Mouse (Mus musculus) midbrain, embryonic 12.5 days (tissue): ENCODE data around the gene Smg6. TPM values are rescaled to one million over a fixed set of nuclear protein-coding genes. Genes with fewer than 3 reads are reported as not detected.

Experiments used
- ATAC-seq: fragments of 200-750 bp; cut with Nextera tagmentation; 2 replicates; pipeline ENCODE4 v1.8.0; 2017; ENCODE audit warnings: low read depth, moderate TSS enrichment, moderate library complexity; ENCODE audit not compliant: low FRiP score
- H3K27ac ChIP-seq: fragments of 300-500 bp; sonication (generic); replicated peaks from 2 replicates; pipeline ENCODE4 v1.5.1; 2016; ENCODE audit warnings: mild to moderate bottlenecking
- H3K27me3 ChIP-seq: fragments of 300-500 bp; sonication (generic); 2 replicates; pipeline ENCODE4 v1.6.1; 2016; ENCODE audit warnings: mild to moderate bottlenecking
- H3K36me3 ChIP-seq: fragments of 300-500 bp; sonication (generic); 2 replicates; pipeline ENCODE4 v1.6.1; 2016
- H3K4me1 ChIP-seq: fragments of 300-500 bp; sonication (generic); 2 replicates; pipeline ENCODE4 v1.6.1; 2016
- H3K4me2 ChIP-seq: fragments of 300-500 bp; sonication (generic); replicated peaks from 2 replicates; pipeline ENCODE4 v1.6.1; 2016; ENCODE audit warnings: mild to moderate bottlenecking, moderate library complexity
- H3K4me3 ChIP-seq: fragments of 300-500 bp; sonication (generic); 2 replicates; pipeline ENCODE4 v1.5.1; 2016; ENCODE audit warnings: mild to moderate bottlenecking
- H3K9ac ChIP-seq: fragments of 300-500 bp; sonication (generic); replicated peaks from 2 replicates; pipeline ENCODE4 v1.6.1; 2016; ENCODE audit warnings: mild to moderate bottlenecking, moderate library complexity
- H3K9me3 ChIP-seq: fragments of 300-500 bp; sonication (generic); 2 replicates; pipeline ENCODE4 v1.6.1; 2016; ENCODE audit warnings: mild to moderate bottlenecking
- WGBS: fragments of 180-500 bp; shearing (Covaris S2); methylation state at CpG from one replicate; pipeline ENCODE4 v1.1.7; 2016; 5-methylcytosine and 5-hydroxymethylcytosine counted together
- polyA plus RNA-seq: library from polyadenylated mRNA; unstranded; fragments of >200 nt; fragmentation: Nextera tagmentation; extraction: Ambion mirVana; gene quantifications from 2 replicates; pipeline ENCODE4 v1.2.1, GENCODE M21; 2016

The Smg6 gene
- polyA plus RNA-seq, 1 experiment from 2014 or later = 22.6 TPM

GRCm38 (mm10) chr11:75131300-75131699 lies 205.7 kb downstream of the Smg6 start:
- Histone ChIP-seq H3K4me2 (no peak overlapping the region), H3K9me3 (no peaks in the 10 kb centered on the region), H3K36me3 (no peaks in the 10 kb centered on the region), H3K4me1 (peaks cover 10% of the 10 kb centered on the region; the same call in 1 of the 2 replicates), H3K27me3 (no peaks in the 10 kb centered on the region), H3K9ac (no peak overlapping the region), H3K4me3 (no peak overlapping the region), H3K27ac (no peak overlapping the region)
- ATAC-seq = no peak
- 84% methylated on average over 4 of the region's 4 CpGs for WGBS

GRCm38 (mm10) chr11:75132278-75132677 lies 206.7 kb downstream of the Smg6 start:
- Histone ChIP-seq H3K27me3 (no peaks in the 10 kb centered on the region), H3K4me2 (no peak overlapping the region), H3K36me3 (no peaks in the 10 kb centered on the region), H3K4me3 (no peak overlapping the region), H3K4me1 (peaks cover 10% of the 10 kb centered on the region; the same call in 1 of the 2 replicates), H3K9me3 (no peaks in the 10 kb centered on the region), H3K9ac (no peak overlapping the region), H3K27ac (no peak overlapping the region)
- 86% methylated on average over 5 of the region's 5 CpGs for WGBS
- ATAC-seq = no peak

GRCm38 (mm10) chr11:75133391-75133790 lies 207.8 kb downstream of the Smg6 start:
- 91% methylated on average over 5 of the region's 5 CpGs for WGBS
- Histone ChIP-seq H3K4me3 (no peak overlapping the region), H3K9me3 (no peaks in the 10 kb centered on the region), H3K9ac (no peak overlapping the region), H3K4me1 (peaks cover 10% of the 10 kb centered on the region; the same call in 1 of the 2 replicates), H3K4me2 (no peak overlapping the region), H3K27ac (no peak overlapping the region), H3K27me3 (no peaks in the 10 kb centered on the region), H3K36me3 (no peaks in the 10 kb centered on the region)
- ATAC-seq = no peak

GRCm38 (mm10) chr11:75133951-75134350 lies 208.3 kb downstream of the Smg6 start:
- Histone ChIP-seq H3K4me3 (no peak overlapping the region), H3K4me1 (peaks cover 10% of the 10 kb centered on the region; the same call in 1 of the 2 replicates), H3K27ac (no peak overlapping the region), H3K9me3 (no peaks in the 10 kb centered on the region), H3K4me2 (no peak overlapping the region), H3K27me3 (no peaks in the 10 kb centered on the region), H3K36me3 (peaks cover 2% of the 10 kb centered on the region; the same call in 1 of the 2 replicates), H3K9ac (no peak overlapping the region)
- WGBS = 34% methylated on average over 2 of the region's 2 CpGs
- ATAC-seq = no peak

- H3K27ac ChIP-seq = no peak overlapping the region
- peaks cover 8% of the 10 kb centered on the region for H3K36me3 ChIP-seq
- no peak for ATAC-seq
- peaks cover 10% of the 10 kb centered on the region; the same call in 1 of the 2 replicates for H3K4me1 ChIP-seq
- H3K9ac ChIP-seq = no peak overlapping the region
- H3K4me2 ChIP-seq = no peak overlapping the region
- H3K27me3 ChIP-seq = no peaks in the 10 kb centered on the region
- 86% methylated on average over 5 of the region's 5 CpGs for WGBS
- no peaks in the 10 kb centered on the region for H3K9me3 ChIP-seq
- no peak overlapping the region for H3K4me3 ChIP-seq
Observed at GRCm38 (mm10) chr11:75134485-75135068, 209.0 kb downstream of the Smg6 start.

- Histone ChIP-seq H3K36me3 (peaks cover 10% of the 10 kb centered on the region), H3K4me2 (no peak overlapping the region), H3K27ac (no peak overlapping the region), H3K9me3 (no peaks in the 10 kb centered on the region), H3K9ac (no peak overlapping the region), H3K4me1 (peaks cover 10% of the 10 kb centered on the region; the same call in 1 of the 2 replicates), H3K27me3 (no peaks in the 10 kb centered on the region), H3K4me3 (no peak overlapping the region)
- no peak for ATAC-seq
- 88% methylated on average over 4 of the region's 4 CpGs for WGBS
Observed at GRCm38 (mm10) chr11:75135358-75135757, 209.7 kb downstream of the Smg6 start.

GRCm38 (mm10) chr11:75136666-75137398 lies 211.2 kb downstream of the Smg6 start:
- WGBS = 76% methylated on average over 5 of the region's 5 CpGs

GRCm38 (mm10) chr11:75139122-75139963 lies 213.7 kb downstream of the Smg6 start:
- H3K27me3 ChIP-seq = no peaks in the 10 kb centered on the region
- no peak overlapping the region for H3K4me2 ChIP-seq
- peak overlapping the region; percentile 20; the same call in 1 of the 2 replicates for H3K27ac ChIP-seq
- H3K36me3 ChIP-seq = peaks cover 33% of the 10 kb centered on the region
- no peaks in the 10 kb centered on the region for H3K9me3 ChIP-seq
- ATAC-seq = no peak
- no peaks in the 10 kb centered on the region for H3K4me1 ChIP-seq
- 66% methylated on average over 11 of the region's 11 CpGs for WGBS
- H3K4me3 ChIP-seq = no peak overlapping the region
- H3K9ac ChIP-seq = no peak overlapping the region

More at GRCm38 (mm10) chr11:75136666-75137398, 211.2 kb downstream of the Smg6 start:
- Histone ChIP-seq H3K27me3 (no peaks in the 10 kb centered on the region), H3K9me3 (no peaks in the 10 kb centered on the region), H3K4me1 (peaks cover 10% of the 10 kb centered on the region; the same call in 1 of the 2 replicates), H3K9ac (no peak overlapping the region), H3K27ac (no peak overlapping the region), H3K36me3 (peaks cover 13% of the 10 kb centered on the region), H3K4me3 (no peak overlapping the region), H3K4me2 (no peak overlapping the region)
- ATAC-seq = no peak

- Histone ChIP-seq H3K27me3 (no peaks in the 10 kb centered on the region), H3K27ac (no peak overlapping the region), H3K9me3 (no peaks in the 10 kb centered on the region), H3K36me3 (peaks cover 41% of the 10 kb centered on the region), H3K9ac (no peak overlapping the region), H3K4me3 (no peak overlapping the region), H3K4me2 (no peak overlapping the region), H3K4me1 (no peaks in the 10 kb centered on the region)
- 87% methylated on average over 5 of the region's 5 CpGs for WGBS
- no peak for ATAC-seq
Observed at GRCm38 (mm10) chr11:75140431-75140830, 214.8 kb downstream of the Smg6 start.

GRCm38 (mm10) chr11:75141038-75141437 lies 215.4 kb downstream of the Smg6 start:
- Histone ChIP-seq H3K27me3 (no peaks in the 10 kb centered on the region), H3K9me3 (no peaks in the 10 kb centered on the region), H3K4me3 (no peak overlapping the region), H3K27ac (no peak overlapping the region), H3K4me2 (no peak overlapping the region), H3K36me3 (peaks cover 41% of the 10 kb centered on the region), H3K4me1 (no peaks in the 10 kb centered on the region), H3K9ac (no peak overlapping the region)
- 79% methylated on average over 3 of the region's 3 CpGs for WGBS
- ATAC-seq = no peak

- Histone ChIP-seq H3K4me3 (no peak overlapping the region), H3K4me2 (no peak overlapping the region), H3K9ac (no peak overlapping the region), H3K27ac (no peak overlapping the region), H3K9me3 (no peaks in the 10 kb centered on the region), H3K4me1 (peaks cover 2% of the 10 kb centered on the region; the same call in 1 of the 2 replicates), H3K36me3 (peaks cover 43% of the 10 kb centered on the region), H3K27me3 (no peaks in the 10 kb centered on the region)
- no peak for ATAC-seq
- WGBS = 86% methylated on average over 1 of the region's 1 CpGs
Observed at GRCm38 (mm10) chr11:75141913-75142312, 216.3 kb downstream of the Smg6 start.

- H3K9me3 ChIP-seq = no peaks in the 10 kb centered on the region
- no peak overlapping the region for H3K9ac ChIP-seq
- WGBS = 93% methylated on average over 4 of the region's 4 CpGs
- peaks cover 4% of the 10 kb centered on the region; the same call in 1 of the 2 replicates for H3K4me1 ChIP-seq
- H3K4me2 ChIP-seq = no peak overlapping the region
- no peak overlapping the region for H3K27ac ChIP-seq
- H3K36me3 ChIP-seq = peaks cover 47% of the 10 kb centered on the region
- ATAC-seq = no peak
- no peaks in the 10 kb centered on the region for H3K27me3 ChIP-seq
- no peak overlapping the region for H3K4me3 ChIP-seq
Observed at GRCm38 (mm10) chr11:75142749-75143148, 217.1 kb downstream of the Smg6 start.
